Mouse (Mus musculus) neural tube, embryonic 10.5 days (tissue): ENCODE results near the gene Sfta2.

Source experiments
- DNase-seq: peaks from one replicate; pipeline ENCODE4 v3.0.0-alpha.2; 2017; ENCODE audit warnings: low spot score; ENCODE audit errors: extremely low spot score

Sfta2 gene

GRCm38 (mm10) chr17:35592131-35592530 lies 9.2 kb upstream of the Sfta2 start:
- no peak for DNase-seq

GRCm38 (mm10) chr17:35593786-35594185 lies 7.6 kb upstream of the Sfta2 start:
- DNase-seq = no peak

GRCm38 (mm10) chr17:35594456-35594855 lies 6.9 kb upstream of the Sfta2 start:
- no peak for DNase-seq

- DNase-seq = no peak
Measured at GRCm38 (mm10) chr17:35597399-35597798, 4.0 kb upstream of the Sfta2 start.

- DNase-seq = no peak
Measured at GRCm38 (mm10) chr17:35601736-35602354, 496 bp downstream of the Sfta2 start.

GRCm38 (mm10) chr17:35617127-35617526 lies 15.8 kb downstream of the Sfta2 start:
- no peak for DNase-seq

GRCm38 (mm10) chr17:35626537-35626936 lies 25.2 kb downstream of the Sfta2 start, which contains the start of gene Gm9573:
Gene Gm9573 (minus strand): TSS chr17:35626637.
- DNase-seq = no peak

- no peak for DNase-seq
Measured at GRCm38 (mm10) chr17:35633992-35634391, 32.6 kb downstream of the Sfta2 start.

- no peak for DNase-seq
Measured at GRCm38 (mm10) chr17:35635202-35635601, 33.9 kb downstream of the Sfta2 start.

- peak; percentile 74 for DNase-seq
Measured at GRCm38 (mm10) chr17:35635699-35636111, 34.4 kb downstream of the Sfta2 start.

GRCm38 (mm10) chr17:35636363-35636762 lies 35.0 kb downstream of the Sfta2 start:
- no peak for DNase-seq

- DNase-seq = peak; percentile 27
Measured at GRCm38 (mm10) chr17:35638475-35639190, 37.3 kb downstream of the Sfta2 start.

GRCm38 (mm10) chr17:35639352-35639751 lies 38.0 kb downstream of the Sfta2 start:
- DNase-seq = no peak

- no peak for DNase-seq
Measured at GRCm38 (mm10) chr17:35643609-35644236, 42.4 kb downstream of the Sfta2 start, which contains the start of gene Mucl3. Gene Mucl3 (minus strand): TSS chr17:35643695.

- DNase-seq = no peak
Measured at GRCm38 (mm10) chr17:35649429-35649828, 48.1 kb downstream of the Sfta2 start.

GRCm38 (mm10) chr17:35653086-35653485 lies 51.7 kb downstream of the Sfta2 start:
- no peak for DNase-seq

- no peak for DNase-seq
Measured at GRCm38 (mm10) chr17:35665957-35666515, 64.7 kb downstream of the Sfta2 start.

GRCm38 (mm10) chr17:35666851-35667256 lies 65.5 kb downstream of the Sfta2 start:
- no peak for DNase-seq

- DNase-seq = peak; percentile 98
Measured at GRCm38 (mm10) chr17:35667334-35668065, 66.2 kb downstream of the Sfta2 start, which contains the start of gene Vars2. Gene Vars2 (minus strand): TSS chr17:35667592.

GRCm38 (mm10) chr17:35669731-35670130 lies 68.4 kb downstream of the Sfta2 start:
- DNase-seq = no peak

GRCm38 (mm10) chr17:35671846-35672245 lies 70.5 kb downstream of the Sfta2 start:
- no peak for DNase-seq
